Comparison of ENCODE assay signal across 7 mouse cellular contexts in the genomic region with DNA sequence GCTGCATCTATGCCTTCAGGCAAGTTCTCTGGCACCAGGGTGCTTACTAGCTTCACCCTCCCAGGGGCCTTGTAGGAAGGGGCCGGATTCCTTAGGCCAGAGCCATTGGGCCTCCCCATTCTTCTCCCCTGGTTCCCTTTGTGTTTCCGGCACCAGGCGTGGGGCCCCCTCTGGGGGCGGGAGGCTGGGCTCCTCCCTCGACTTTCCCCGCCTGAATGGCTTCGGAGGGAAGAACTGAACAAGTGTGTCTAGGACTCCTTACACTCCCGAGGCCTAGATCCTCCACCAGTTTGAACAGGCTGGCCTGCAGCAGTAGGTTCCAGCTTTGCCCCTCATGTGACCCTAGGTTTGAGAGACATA. TPM values are rescaled to one million over a fixed set of nuclear protein-coding genes. Genes with fewer than 3 reads are reported as not detected.
DNase-seq lines count a peak whose midpoint lies in the region; ATAC-seq and TF ChIP-seq lines count a peak whose summit lies in the region.

No protein-coding gene starts in this region.

- H3K79me2 ChIP-seq in CH12.LX (replicated peaks; ENCODE audit: control insufficient read depth, extremely low read depth, insufficient read depth, poor library complexity, severe bottlenecking) = peaks cover 31% of the 10 kb centered on the region

- peaks cover 31 to 40% of the 10 kb centered on the region in 2 experiments for H3K36me3 ChIP-seq in CH12.LX (replicated peaks in 1 of 2; ENCODE audit: control insufficient read depth in 1 of 2, insufficient read depth in 1 of 2, low read length in 1 of 2)
- peaks cover 16% of the 10 kb centered on the region for H3K36me3 ChIP-seq in embryonic facial prominence, embryonic 11.5 days (replicated peaks; ENCODE audit: control insufficient read depth, insufficient read depth, low read depth, low read length)
- peaks cover 23% of the 10 kb centered on the region for H3K36me3 ChIP-seq in heart, embryonic 16.5 days (ENCODE audit: control insufficient read depth, insufficient read depth)

- TF ChIP-seq RAD21 in CH12.LX (IDR thresholded peaks at IDR 0.05; ENCODE audit: low read depth, low read length) = no peak

- TF ChIP-seq POLR2A in CH12.LX (IDR thresholded peaks at IDR 0.05; ENCODE audit: low read depth, low read length) = peak; percentile 72

- H3K27ac ChIP-seq in CH12.LX (ENCODE audit: insufficient read depth, low read depth) = peak overlapping the region; percentile 47; the same call in 1 of the 2 replicates
- peak overlapping the region; percentile 100 for H3K27ac ChIP-seq in embryonic facial prominence, embryonic 11.5 days (replicated peaks; ENCODE audit: low read depth, low read length)
- peak overlapping the region; percentile 100 for H3K27ac ChIP-seq in heart, embryonic 16.5 days (ENCODE audit: low read length)

- peaks cover 0 to 48% of the 10 kb centered on the region in 2 experiments; a peak in 2 of 4 replicates for H3K4me1 ChIP-seq in CH12.LX (ENCODE audit: control insufficient read depth in 1 of 2, insufficient read depth in 2 of 2)
- peaks cover 5% of the 10 kb centered on the region for H3K4me1 ChIP-seq in embryonic facial prominence, embryonic 11.5 days (ENCODE audit: control insufficient read depth, insufficient read depth, low read length)
- peaks cover 41% of the 10 kb centered on the region for H3K4me1 ChIP-seq in heart, embryonic 16.5 days (ENCODE audit: control insufficient read depth, insufficient read depth, low read length)

- TF ChIP-seq CTCF in CH12.LX (conservative IDR thresholded peaks at IDR 0.05 in 1 of 2, IDR thresholded peaks at IDR 0.05 in 1 of 2; ENCODE audit: low read depth in 2 of 2, low read length in 2 of 2) = no peak

- dilution Hi-C loops in CH12.LX (cut with MboI; ENCODE audit: extremely low pct_ligation_motif_present, extremely low pct_unique_long_range_greater_than_20kb, low sequenced_read_pairs) = no loop called here

- in situ Hi-C loops in CH12.LX (cut with MboI; ENCODE audit: low pct_ligation_motif_present, low pct_unique_long_range_greater_than_20kb, low sequenced_read_pairs) = no loop called here

- DNase-seq in CH12.LX (ENCODE audit: extremely low read depth) = peak; percentile 83
- peak; percentile 52 for DNase-seq in WW6 (ENCODE audit: low read depth, low spot score)
- DNase-seq in embryonic facial prominence, embryonic 11.5 days (ENCODE audit: low spot score) = peak; percentile 83
- DNase-seq in kidney, postnatal 25 days = peak; percentile 50 to 85
- peak; percentile 70 to 84 for DNase-seq in spleen, postnatal 4 days (ENCODE audit: low spot score in 2 of 2)

- peak overlapping the region; percentile 96 for H3K4me2 ChIP-seq in CH12.LX (ENCODE audit: insufficient read depth, low read depth, poor library complexity, severe bottlenecking)
- peak overlapping the region; percentile 98 for H3K4me2 ChIP-seq in embryonic facial prominence, embryonic 11.5 days (ENCODE audit: low read depth, low read length)
- H3K4me2 ChIP-seq in heart, embryonic 16.5 days (ENCODE audit: low read depth, low read length) = peak overlapping the region; percentile 95

- peak overlapping the region; percentile 72 for H3K9ac ChIP-seq in CH12.LX (ENCODE audit: insufficient read depth, low read depth)
- peak overlapping the region; percentile 98 for H3K9ac ChIP-seq in embryonic facial prominence, embryonic 11.5 days (replicated peaks; ENCODE audit: low read length)
- peak overlapping the region; percentile 99 for H3K9ac ChIP-seq in heart, embryonic 16.5 days (ENCODE audit: low read length)

- peak overlapping the region; percentile 79 to 85 (median 84) for H3K4me3 ChIP-seq in CH12.LX (replicated peaks in 1 of 3; ENCODE audit: low read depth in 2 of 3, low read length in 2 of 3, poor library complexity in 1 of 3)
- peak overlapping the region; percentile 94 for H3K4me3 ChIP-seq in embryonic facial prominence, embryonic 11.5 days (ENCODE audit: low read depth, low read length)
- peak overlapping the region; percentile 90 for H3K4me3 ChIP-seq in heart, embryonic 16.5 days (ENCODE audit: low read length)

- no peaks in the 10 kb centered on the region for H3K9me3 ChIP-seq in CH12.LX (replicated peaks; ENCODE audit: low read length)
- H3K9me3 ChIP-seq in embryonic facial prominence, embryonic 11.5 days (replicated peaks; ENCODE audit: control insufficient read depth, low read length) = no peaks in the 10 kb centered on the region
- H3K9me3 ChIP-seq in heart, embryonic 16.5 days (replicated peaks; ENCODE audit: control insufficient read depth, low read length) = no peaks in the 10 kb centered on the region

- no peaks in the 10 kb centered on the region for H3K27me3 ChIP-seq in CH12.LX (replicated peaks)
- H3K27me3 ChIP-seq in embryonic facial prominence, embryonic 11.5 days (ENCODE audit: control insufficient read depth, insufficient read depth, low read length) = no peaks in the 10 kb centered on the region
- no peaks in the 10 kb centered on the region for H3K27me3 ChIP-seq in heart, embryonic 16.5 days (ENCODE audit: control insufficient read depth, insufficient read depth, low read length)

- WGBS in embryonic facial prominence, embryonic 11.5 days = 0% methylated on average over 8 of the region's 8 CpGs
- WGBS in heart, embryonic 16.5 days = under 1% methylated on average over 8 of the region's 8 CpGs

- TF ChIP-seq EP300 in CH12.LX (IDR thresholded peaks at IDR 0.05; ENCODE audit: low read length) = no peak

- ATAC-seq in embryonic facial prominence, embryonic 11.5 days (replicated peaks; ENCODE audit: insufficient number of reproducible peaks, low FRiP score, low TSS enrichment, low read depth) = peak; percentile 7; the same call in 1 of the 2 replicates
- ATAC-seq in heart, embryonic 16.5 days (replicated peaks; ENCODE audit: extremely low read depth, insufficient read depth, low FRiP score) = no peak
- peak; percentile 14; the same call in 1 of the 2 replicates for ATAC-seq in megakaryocyte progenitor cell, adult 5-6 weeks (replicated peaks; ENCODE audit: poor library complexity)

TF ChIP-seq in CH12.LX, 34 proteins besides CTCF, POLR2A, EP300 and RAD21 (continues in another document):
- TF ChIP-seq CHD2 (IDR thresholded peaks at IDR 0.05; ENCODE audit: low read length) (peak; percentile 34; the same call in 1 of the 2 replicates), MAZ (IDR thresholded peaks at IDR 0.05; ENCODE audit: low read depth, low read length) (peak; percentile 83), SIN3A (IDR thresholded peaks at IDR 0.05; ENCODE audit: low read length) (peak; percentile 92), JUN (IDR thresholded peaks at IDR 0.05; ENCODE audit: insufficient read depth, low read depth, low read length) (no peak), ZC3H11A (IDR thresholded peaks at IDR 0.05; ENCODE audit: low read depth, low read length) (no peak), MXI1 (IDR thresholded peaks at IDR 0.05; ENCODE audit: low read depth, low read length) (peak; percentile 76; the same call in 1 of the 2 replicates), NRF1 (IDR thresholded peaks at IDR 0.05; ENCODE audit: low read depth, low read length) (no peak), UBTF (IDR thresholded peaks at IDR 0.05; ENCODE audit: low read depth, low read length) (no peak), GABPA (IDR thresholded peaks at IDR 0.05; ENCODE audit: insufficient replicate concordance, low read depth, low read length) (no peak), ELF1 (IDR thresholded peaks at IDR 0.05; ENCODE audit: low read depth, low read length) (peak; percentile 70), TBP (conservative IDR thresholded peaks at IDR 0.05; ENCODE audit: low read depth, low read length) (peak; percentile 74; the same call in 1 of the 2 replicates), ZKSCAN1 (IDR thresholded peaks at IDR 0.05; ENCODE audit: borderline replicate concordance, low read depth, low read length) (no peak), JUND (conservative IDR thresholded peaks at IDR 0.05; ENCODE audit: low read depth, low read length) (no peak), TCF12 (IDR thresholded peaks at IDR 0.05; ENCODE audit: low read depth, low read length) (peak; percentile 76), PAX5 (IDR thresholded peaks at IDR 0.05; ENCODE audit: low read length) (no peak), MAX (IDR thresholded peaks at IDR 0.05; ENCODE audit: low read length) (peak; percentile 77), MEF2A (IDR thresholded peaks at IDR 0.05; ENCODE audit: borderline replicate concordance, low read depth, low read length) (no peak), ZNF384 (IDR thresholded peaks at IDR 0.05; ENCODE audit: low read depth, low read length) (no peak), CHD1 (IDR thresholded peaks at IDR 0.05; ENCODE audit: low read depth, low read length) (no peak; the same call in 1 of the 2 replicates), MYC (IDR thresholded peaks at IDR 0.05; ENCODE audit: low read depth, low read length) (peak; percentile 77), HCFC1 (IDR thresholded peaks at IDR 0.05; ENCODE audit: low read depth, low read length) (peak; percentile 67)

RNA-seq across cellular contexts. Expression of a gene that starts 3.4 kb away (rescaled TPM):
- total RNA-seq in CH12.LX (2012; rRNA removed) = 29.5 and 30.5 TPM in 2 replicates
- 30.8 and 31.5 TPM in 2 replicates for total RNA-seq in CH12.LX (2014; rRNA removed)
- 35.3 and 37.4 TPM in 2 replicates for polyA plus RNA-seq in CH12.LX (2012; ENCODE audit: insufficient read length, low read depth)
- 72.6 and 73.2 TPM in 2 replicates for polyA plus RNA-seq in embryonic facial prominence, embryonic 11.5 days (2014; fragmentation: Nextera tagmentation; extraction: Ambion mirVana)
- 25.7 and 26.3 TPM in 2 replicates for polyA plus RNA-seq in heart, embryonic 16.5 days (2015; fragmentation: Nextera tagmentation; extraction: Ambion mirVana)
- total RNA-seq in megakaryocyte progenitor cell, adult 5-6 weeks (2015) = 69.4 and 77.3 TPM in 2 replicates
- total RNA-seq in megakaryocyte progenitor cell, adult 5-6 weeks (2017) = 66.4 and 72.5 TPM in 2 replicates

RNA-seq across cellular contexts. Expression of a gene that starts 25.8 kb away (rescaled TPM):
- total RNA-seq in CH12.LX (2012; rRNA removed) = 158 and 189 TPM in 2 replicates
- total RNA-seq in CH12.LX (2014; rRNA removed) = 439 and 480 TPM in 2 replicates
- polyA plus RNA-seq in CH12.LX (2012; ENCODE audit: insufficient read length, low read depth) = 249 and 267 TPM in 2 replicates
- polyA plus RNA-seq in embryonic facial prominence, embryonic 11.5 days (2014; fragmentation: Nextera tagmentation; extraction: Ambion mirVana) = 294 and 301 TPM in 2 replicates
- 166 and 198 TPM in 2 replicates for polyA plus RNA-seq in heart, embryonic 16.5 days (2015; fragmentation: Nextera tagmentation; extraction: Ambion mirVana)
- total RNA-seq in megakaryocyte progenitor cell, adult 5-6 weeks (2015) = 253 and 258 TPM in 2 replicates
- total RNA-seq in megakaryocyte progenitor cell, adult 5-6 weeks (2017) = 196 and 234 TPM in 2 replicates

RNA-seq across cellular contexts. Expression of a gene that starts 38.2 kb away (rescaled TPM):
- total RNA-seq in CH12.LX (2012; rRNA removed) (1.3 and 2.6 TPM in 2 replicates), CH12.LX (2014; rRNA removed) (0.39 and 0.80 TPM in 2 replicates)
- polyA plus RNA-seq in CH12.LX (2012; ENCODE audit: insufficient read length, low read depth) = 1.3 and 1.9 TPM in 2 replicates
- 10.5 and 10.6 TPM in 2 replicates for polyA plus RNA-seq in embryonic facial prominence, embryonic 11.5 days (2014; fragmentation: Nextera tagmentation; extraction: Ambion mirVana)
- 40.9 and 41.1 TPM in 2 replicates for polyA plus RNA-seq in heart, embryonic 16.5 days (2015; fragmentation: Nextera tagmentation; extraction: Ambion mirVana)
- total RNA-seq in megakaryocyte progenitor cell, adult 5-6 weeks (2015) = 16.6 and 20.1 TPM in 2 replicates
- total RNA-seq in megakaryocyte progenitor cell, adult 5-6 weeks (2017) = 32.9 and 55.1 TPM in 2 replicates

Comparison
In these comparisons a context has a peak if more than half of its experiments do, and no peak if none do; other contexts are left out.
1. H3K27ac ChIP-seq: peak in every context shown above with its lines; median percentile 100 in embryonic facial prominence, embryonic 11.5 days; 100 in heart, embryonic 16.5 days; 47 in CH12.LX.